Mouse (Mus musculus): Measurements from ENCODE around the gene Trim2.
A peak's percentile ranks its signal among the peaks of the same experiment; 100 is the strongest.

Gene Trim2

GRCm38 (mm10) chr3:84130776-84131175, 175.9 kb downstream of the Trim2 start:
- DNase-seq, result no peak

- peak; percentile 10 to 17 for DNase-seq
These were observed 177.5 kb downstream of the Trim2 start for GRCm38 (mm10) chr3:84128871-84129870.

- DNase-seq, result no peak
These were observed 179.2 kb downstream of the Trim2 start for GRCm38 (mm10) chr3:84127431-84127830.

GRCm38 (mm10) chr3:84126721-84127120, 180.0 kb downstream of the Trim2 start:
- DNase-seq, result peak; percentile 40 to 52

GRCm38 (mm10) chr3:84125704-84126289, 180.9 kb downstream of the Trim2 start:
- DNase-seq, result peak; percentile 25 to 29

GRCm38 (mm10) chr3:84123461-84123860, 183.2 kb downstream of the Trim2 start:
- peak; percentile 70 to 73 for DNase-seq

GRCm38 (mm10) chr3:84118718-84119117, 188.0 kb downstream of the Trim2 start:
- DNase-seq, result no peak

- DNase-seq, result no peak
These were observed 188.5 kb downstream of the Trim2 start for GRCm38 (mm10) chr3:84118178-84118577.
